Mouse (Mus musculus) gastrocnemius, postnatal 14 days (tissue): ENCODE measurements around the gene Fgf14. TPM values are rescaled to one million over a fixed set of nuclear protein-coding genes. Genes with fewer than 3 reads are reported as not detected.
"Not testable (repeated sequence)": the region's sequence is repeated elsewhere in the genome, so short reads cannot be mapped to it uniquely, and the experiment has no call there.

ENCODE experiments used
- DNase-seq: peaks from one replicate; pipeline ENCODE4 v3.0.0; 2021; ENCODE audit warnings: mixed read lengths
- intact Hi-C: fragments of 180-260 bp; cut with DNase I; formaldehyde crosslinking; loops from one replicate; pipeline ENCODE4 v1.15.1; 2025; ENCODE audit warnings: low total_unique reads
- long read RNA-seq, 2 experiments: library from polyadenylated mRNA; stranded (forward); transcript quantifications; one replicate each; pipeline ENCODE4 v2.0.0; 2021
- total RNA-seq, 2 experiments: library from RNA; stranded (reverse); gene quantifications; 2 replicates each; pipeline ENCODE4 v1.2.3; 2021

Fgf14 gene
- total RNA-seq, result not detected
- long read RNA-seq, experiment 1, result 0 reads
- long read RNA-seq, experiment 2, result 0 reads

DNA sequence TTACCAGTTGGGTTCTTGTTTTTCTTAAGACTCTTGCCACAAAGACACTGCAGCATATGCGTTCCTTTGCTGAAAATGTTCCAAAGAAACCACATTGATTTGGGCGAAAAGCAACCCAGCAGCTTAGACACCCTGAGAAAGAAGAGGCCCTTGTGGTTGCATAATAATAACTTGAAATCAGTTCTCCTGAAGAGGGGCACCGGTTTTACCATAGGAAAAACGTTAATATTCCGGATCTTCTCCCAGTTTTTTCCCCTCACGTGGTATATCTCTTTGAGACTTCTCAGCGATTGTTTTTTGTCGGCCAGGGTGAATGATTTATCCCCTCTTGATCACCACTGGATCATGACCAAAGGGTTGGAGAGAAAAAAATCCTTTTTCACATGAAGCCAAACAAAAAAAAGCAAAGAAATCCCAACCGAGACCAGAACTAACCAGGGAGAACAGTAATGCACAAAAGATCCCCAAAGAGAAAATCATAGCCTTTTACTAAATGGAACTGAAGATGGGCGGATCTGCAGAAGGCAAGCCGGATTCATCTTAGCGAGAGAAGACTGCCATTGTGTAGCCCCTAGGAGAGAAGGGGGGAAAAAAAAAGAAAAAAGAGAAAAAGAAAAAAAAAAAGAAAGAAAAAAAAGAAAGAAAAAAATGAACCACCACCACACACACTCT is at the start of gene Fgf14:
Gene Fgf14, minus strand, starts transcription at position 622 of the 672 bp plus-strand sequence.
- no peak for DNase-seq
- intact Hi-C loops, result no loop called here

DNA sequence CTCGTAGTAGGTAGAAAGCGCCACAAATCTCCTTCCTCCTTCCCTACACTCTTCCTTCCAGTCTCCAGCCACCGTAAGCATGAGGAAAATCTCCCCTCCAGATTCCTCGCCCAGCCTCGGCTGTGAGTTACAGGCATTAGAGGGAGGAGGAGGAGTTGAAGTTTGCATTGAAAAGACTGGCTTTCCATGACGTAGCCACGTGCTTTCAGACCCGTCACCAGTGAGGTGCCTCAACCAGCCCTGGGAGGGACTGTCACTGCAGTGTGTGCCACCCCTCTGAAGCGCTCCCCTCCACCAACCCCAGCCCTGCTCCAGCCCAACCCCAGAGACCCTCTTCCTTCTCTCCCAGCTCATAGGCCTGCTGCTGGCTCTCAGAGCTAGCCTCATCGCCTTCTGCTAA is 452 bp upstream of the Fgf14 start:
- intact Hi-C loops, result no loop called here
- no peak for DNase-seq

DNA sequence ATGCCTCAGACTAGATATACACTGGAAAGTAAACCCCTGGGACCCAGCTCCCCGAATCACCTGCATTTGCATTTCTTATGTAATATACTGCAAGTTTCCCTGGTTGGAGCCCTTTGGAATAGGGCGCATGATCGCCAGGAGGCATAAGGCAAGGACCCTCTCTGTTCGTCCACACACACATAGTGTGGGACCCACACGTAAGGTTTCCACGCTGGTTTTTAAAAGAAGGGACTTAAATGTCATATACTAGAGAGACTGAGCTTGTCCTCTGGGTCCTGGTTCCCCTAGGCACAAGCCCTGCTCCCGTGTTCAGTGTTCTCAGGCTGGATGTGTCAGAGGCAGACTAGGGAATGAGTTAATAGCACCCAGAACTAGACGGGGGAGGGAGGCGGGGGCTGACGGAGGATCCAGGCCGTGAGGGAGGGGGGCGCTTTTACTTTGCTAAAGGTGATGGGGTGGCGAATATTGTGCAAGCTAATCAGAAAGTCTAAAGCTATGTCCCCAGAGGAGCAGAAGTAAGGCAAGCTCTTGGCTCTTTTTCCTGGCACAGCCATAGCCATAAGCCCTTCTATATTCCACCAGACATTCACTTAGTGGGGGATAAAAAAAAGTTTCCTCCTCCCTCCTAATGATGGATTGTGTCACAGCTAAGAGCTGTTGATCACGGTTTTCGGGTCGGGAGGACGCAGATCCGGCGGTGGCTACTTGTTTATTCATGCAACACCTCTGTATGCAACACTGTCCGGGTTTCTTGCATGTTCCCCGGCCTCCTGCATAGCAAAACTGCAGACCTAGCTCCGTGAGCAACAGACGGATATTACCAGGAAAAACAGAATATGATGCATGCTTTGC is 1.0 kb downstream of the Fgf14 start:
- no peak for DNase-seq
- intact Hi-C loops, result no loop called here

DNA sequence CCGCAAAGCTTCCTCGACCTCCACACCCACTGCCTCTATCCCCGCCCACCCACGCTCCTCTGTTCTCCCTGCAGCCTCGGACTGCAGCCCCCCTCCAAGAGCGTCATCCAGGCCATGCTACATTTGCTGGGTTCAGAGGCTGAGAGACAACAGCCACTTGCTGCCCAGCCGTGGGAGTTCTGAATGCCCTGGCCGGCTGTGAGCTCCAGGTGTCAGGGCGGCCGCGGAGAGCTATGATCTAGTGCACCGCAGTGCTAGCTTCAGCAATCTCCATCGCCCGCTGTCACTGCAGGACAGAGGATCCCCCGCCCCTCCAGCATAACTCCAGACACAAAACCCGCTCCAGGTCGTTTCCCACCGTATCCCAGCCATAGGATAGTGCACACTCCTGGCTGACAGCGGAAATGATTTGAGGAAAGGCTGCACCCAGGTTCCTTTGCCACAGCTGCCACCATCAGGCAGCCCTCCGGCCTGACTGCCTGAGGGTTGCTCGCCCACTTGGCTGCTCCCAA is 1.7 kb downstream of the Fgf14 start:
- no peak for DNase-seq
- intact Hi-C loops, result no loop called here

DNA sequence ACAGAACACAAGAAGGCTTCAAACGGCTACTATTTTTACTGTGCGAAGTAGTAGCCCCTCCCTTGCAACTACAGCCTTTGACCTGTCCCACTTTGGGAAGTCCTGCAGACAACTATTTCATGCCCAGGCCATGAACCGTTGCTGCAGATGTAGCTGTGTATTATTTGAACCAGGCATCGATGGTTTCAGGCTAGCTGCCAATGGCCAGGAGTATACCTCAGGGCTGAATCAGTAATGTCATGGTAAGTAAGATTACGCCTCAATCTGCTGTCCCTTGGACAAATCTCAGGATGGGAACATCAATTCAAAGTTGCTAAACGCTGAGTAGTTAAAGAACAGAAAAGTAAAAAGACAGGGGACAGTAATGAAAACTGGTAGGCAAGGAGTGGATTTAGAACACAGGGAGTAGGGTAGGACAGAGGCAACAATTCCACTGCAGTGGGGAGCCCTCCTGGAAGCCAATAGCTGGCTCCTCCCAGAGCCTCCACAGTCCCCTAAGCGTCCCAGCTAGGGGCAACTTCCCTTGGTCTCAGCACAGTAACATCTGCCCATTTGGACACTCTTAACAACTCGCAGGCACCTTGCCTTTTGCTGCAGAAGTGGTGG is 2.3 kb downstream of the Fgf14 start:
- no peak for DNase-seq
- intact Hi-C loops, result no loop called here

DNA sequence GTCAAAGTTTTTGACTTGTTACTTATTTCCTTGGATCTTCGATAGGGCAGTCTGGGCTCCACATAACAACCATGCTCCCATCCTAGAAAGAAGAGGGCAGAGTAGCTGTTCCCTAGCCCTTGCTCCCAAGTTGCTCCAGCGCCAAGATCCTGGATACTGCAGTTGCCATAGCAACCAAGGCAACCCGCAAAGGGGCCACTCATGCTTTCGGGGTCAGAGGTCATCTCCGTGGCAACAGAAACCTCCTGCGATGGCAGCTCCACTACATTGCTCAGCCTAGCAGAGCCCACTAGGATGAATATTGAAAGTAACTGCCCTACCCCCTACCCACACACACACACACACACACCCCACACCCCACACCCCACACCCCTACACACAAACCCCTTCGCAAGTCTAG is 7.2 kb downstream of the Fgf14 start:
- intact Hi-C loops, result no loop called here
- no peak for DNase-seq

DNA sequence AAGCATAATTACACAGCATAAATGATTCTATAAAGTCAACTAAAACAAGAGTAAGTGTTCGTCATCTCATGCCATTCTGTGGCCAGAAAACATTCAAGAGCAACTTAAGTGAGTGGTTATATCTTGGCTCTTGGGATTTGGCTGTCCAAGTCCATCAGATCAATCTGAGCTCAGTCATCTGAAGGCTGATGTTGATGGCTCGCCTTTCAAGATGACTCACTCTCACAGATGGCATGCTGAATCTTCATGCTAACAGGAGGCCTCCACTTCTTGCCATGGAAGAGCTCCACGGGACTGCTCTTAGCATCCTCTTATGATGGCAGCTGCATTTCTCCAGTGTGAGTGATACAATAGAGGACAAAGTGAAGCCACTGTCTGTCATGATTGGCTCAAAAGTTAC is 34.1 kb downstream of the Fgf14 start:
- no peak for DNase-seq
- intact Hi-C loops, result no loop called here

DNA sequence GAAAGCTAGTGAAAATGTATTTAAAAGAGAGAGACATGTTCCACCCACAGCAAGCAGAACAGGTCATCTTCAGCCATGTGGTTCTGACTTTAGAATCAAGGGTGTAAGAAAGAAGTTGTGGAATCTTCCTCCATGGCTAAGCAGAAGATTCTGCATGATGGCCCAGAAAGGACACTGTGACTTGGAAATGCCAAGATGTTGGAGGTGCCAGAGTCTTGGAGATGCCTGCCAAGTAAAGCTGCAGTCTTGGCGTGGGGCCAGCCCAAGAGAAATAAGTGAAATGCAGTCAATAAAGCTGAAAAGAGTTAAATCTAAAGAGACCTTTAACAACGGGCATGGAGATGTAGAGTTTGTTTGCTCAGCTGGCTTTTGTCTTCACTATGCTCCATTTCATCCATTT is 42.0 kb downstream of the Fgf14 start:
- no peak for DNase-seq
- intact Hi-C loops, result no loop called here

DNA sequence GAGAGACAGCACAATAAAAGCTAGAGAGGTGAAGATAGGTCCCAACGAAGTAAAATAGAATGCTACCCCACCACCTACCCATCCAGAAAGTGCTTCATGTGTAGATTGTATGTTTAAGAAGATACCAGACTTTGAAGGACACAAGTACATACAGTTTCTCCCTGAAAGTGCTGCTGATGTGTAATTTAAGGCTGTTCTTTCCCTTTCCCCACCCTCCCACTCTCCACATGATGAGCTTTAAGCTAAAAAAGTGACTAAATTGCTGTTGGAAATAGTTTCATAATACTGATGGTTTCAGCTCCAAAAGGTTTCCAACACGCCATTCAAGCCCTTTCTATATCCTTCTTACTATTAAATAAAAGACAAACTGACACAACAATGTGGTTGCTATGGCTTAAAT is 63.5 kb downstream of the Fgf14 start:
- DNase-seq, result no peak
- intact Hi-C loops, result no loop called here

DNA sequence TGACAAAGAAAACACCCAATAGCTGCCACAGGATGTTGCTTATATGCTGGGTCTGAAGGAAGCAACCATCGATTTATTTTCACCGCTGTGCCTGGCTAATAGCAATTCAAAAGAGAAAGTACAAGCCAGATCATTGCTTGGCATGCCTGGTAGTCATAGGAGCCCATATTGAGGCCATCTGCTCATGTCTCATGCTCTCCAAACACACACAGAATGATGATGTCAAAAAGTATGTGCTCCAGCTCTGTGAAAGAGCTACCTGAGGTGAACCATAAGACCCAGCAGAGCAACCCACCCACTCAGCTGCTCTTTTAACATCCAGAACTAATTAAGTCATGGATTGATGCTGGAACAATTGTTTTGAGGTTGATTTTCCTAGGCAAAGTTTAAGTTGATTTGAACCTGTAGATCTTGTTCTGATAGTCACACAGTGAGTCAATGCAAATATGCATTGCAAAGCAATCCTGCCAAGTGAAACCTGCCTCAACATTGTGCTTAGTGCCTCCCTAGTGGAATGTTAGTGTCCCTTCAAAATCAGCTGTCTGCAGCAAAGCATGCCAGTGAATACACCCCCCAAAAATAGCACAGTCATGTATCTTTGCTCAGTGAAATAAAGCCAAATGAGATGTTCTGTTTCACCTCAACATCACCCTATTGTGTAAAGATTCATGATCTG is 70.8 kb downstream of the Fgf14 start:
- intact Hi-C loops, result no loop called here
- DNase-seq, result no peak

DNA sequence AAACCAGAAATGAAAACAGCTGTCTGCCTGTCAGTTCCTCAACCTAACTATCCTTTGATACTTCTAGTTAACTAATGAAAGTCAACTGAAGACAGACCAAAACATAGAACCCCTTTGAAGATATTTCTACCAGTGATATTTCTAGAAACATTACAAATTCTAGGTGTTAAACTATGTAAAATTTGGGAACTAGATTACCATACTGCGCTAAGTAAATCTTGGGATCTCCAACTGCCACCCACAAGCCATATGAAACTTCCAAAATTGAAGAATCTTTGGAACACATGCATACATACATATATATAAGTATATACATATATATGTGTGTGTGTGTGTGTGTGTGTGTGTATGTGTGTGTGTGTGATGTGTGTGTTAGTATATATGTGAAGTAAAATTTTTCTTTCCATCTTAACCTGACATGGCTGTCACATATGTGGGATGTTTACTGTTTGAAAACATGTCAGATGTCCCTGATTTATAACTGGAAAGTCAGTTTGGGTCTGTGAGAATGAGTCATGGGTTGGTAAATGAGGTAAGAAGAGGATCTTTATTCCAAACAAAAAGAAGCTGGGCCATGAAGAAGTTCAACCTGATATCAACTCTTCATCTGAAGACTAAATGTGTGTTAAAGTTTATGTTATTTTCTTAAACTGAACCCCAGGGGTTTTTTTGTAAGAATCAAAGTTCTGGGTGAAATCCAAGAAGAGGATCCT is 71.7 kb downstream of the Fgf14 start:
- intact Hi-C loops, result no loop called here
- no peak for DNase-seq

DNA sequence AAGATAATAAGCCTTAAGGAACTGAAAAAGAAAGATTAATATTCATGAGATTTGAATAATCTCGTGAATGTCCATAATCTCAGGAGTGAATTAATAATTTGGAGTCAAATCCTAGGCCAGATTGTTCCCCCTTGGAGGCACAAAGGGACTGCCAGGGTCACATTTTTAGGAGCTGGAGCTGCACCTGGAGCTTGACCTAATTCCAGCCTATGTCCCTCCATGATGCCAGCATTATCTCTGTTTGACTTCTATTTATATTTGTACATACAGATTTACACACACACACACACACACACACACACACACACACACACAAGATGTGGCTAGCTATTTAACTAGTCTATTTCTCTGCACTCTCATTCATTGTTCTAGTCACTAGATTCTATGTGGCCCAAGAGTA is 100.4 kb downstream of the Fgf14 start:
- intact Hi-C loops, result no loop called here
- no peak for DNase-seq

DNA sequence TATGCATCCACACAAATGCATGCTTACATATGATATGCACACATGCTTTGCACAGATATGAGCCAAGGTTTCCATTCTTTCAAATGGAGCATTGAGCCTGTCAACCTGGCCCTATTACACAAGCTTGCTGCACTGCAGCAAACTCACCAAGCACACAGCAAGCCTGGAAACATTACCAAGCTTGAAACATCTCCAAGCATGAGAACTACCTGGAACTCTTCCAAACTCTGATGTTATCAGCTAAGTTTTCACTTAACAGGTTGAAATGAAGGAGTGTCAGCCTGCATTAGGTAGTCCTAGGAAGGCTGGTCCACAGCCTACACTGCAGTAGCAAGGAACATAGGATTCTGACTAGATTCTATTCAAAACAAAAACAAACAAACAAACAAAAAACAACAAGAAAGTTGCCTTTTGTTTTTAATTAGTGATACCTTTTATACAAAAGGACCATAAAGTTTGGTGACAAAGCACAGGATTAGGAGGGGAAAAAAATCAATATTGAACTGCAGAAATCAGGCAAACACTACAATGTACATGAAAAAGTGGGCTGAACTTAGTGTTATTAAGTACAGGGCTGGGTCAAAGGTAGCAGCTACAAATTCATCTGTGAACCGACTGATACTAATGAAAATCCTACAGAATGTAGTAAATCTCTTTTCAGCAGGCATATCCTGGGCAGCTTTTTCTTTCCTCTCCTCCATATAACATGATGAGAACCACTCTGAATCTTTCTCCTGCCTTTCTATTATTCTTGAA is 101.6 kb downstream of the Fgf14 start:
- intact Hi-C loops, result no loop called here
- no peak for DNase-seq

DNA sequence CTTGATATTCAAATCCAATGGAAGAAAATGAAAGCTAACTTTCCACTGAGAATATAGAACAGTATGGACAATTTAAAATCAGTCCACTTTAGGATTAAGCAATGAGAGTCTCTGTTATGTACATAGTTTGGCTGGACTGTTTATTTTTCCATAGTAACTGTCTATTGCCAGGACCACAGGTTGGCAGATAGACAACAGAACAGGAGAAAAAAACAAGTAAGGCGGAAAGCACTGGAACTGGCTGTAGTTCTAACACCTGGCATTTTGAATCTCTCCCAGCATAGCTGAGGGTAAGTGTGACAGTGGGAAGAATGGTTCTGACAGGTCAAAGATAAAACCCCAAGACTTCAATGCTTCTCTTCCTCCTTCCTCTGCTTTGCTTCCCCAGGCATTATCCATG is 110.5 kb downstream of the Fgf14 start:
- no peak for DNase-seq
- intact Hi-C loops, result no loop called here

DNA sequence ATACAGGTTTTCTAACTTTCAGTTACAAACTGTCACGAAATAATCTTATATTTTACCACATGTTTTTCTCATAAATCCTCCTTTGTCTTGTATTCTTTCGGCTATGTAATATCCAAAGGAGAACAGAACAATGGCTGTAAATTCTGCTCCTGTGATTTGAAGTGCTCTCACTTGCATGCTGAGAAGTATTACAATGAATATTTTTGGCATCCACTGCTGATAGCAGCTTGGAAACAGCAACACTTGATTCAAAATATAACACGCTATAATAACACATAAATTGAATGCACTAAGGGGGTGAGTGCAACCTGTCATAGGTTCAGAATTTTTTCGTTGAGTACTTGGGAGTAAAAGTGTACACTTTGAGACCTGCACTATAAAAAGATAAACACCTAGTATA is 115.4 kb downstream of the Fgf14 start:
- intact Hi-C loops, result no loop called here
- DNase-seq, result no peak

DNA sequence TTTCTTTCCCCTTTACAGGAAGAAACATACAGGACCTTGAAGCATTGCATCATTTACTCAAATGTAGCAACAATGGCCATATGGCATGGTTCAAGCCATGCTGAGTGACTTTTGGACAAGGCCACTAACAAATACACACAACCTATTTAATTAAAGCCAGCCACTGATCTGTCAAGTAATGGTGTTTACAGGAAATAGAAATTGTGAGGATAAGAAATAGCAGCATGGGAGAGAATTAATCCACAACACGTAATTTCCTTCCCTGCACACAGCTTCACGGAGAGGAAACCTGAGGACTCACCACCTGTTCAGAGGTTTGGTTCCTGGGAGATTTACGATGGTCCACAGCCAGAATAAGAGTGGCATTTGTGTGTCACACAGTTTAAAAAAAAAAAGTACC is 140.8 kb downstream of the Fgf14 start:
- DNase-seq, result no peak
- intact Hi-C loops, result no loop called here

DNA sequence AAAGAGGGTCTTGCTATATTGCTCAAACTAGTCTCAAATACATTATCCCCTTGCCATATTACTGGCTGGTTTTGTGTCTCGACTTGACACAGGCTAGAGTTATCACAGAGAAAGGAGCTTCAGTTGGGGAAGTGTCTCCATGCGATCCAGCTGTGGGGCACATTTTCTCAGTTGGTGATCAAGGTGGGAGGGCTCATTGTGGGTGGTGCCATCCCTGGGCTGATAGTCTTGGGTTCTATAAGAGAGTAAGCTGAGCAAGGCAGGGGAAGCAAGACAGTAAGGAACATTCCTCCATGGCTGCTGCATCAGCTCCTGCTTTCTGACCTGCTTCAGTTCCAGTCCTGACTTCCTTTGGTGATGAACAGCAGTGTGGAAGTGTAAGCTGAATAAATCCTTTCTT is 141.6 kb downstream of the Fgf14 start:
- DNase-seq, intact Hi-C loops: not testable (repeated sequence)

DNA sequence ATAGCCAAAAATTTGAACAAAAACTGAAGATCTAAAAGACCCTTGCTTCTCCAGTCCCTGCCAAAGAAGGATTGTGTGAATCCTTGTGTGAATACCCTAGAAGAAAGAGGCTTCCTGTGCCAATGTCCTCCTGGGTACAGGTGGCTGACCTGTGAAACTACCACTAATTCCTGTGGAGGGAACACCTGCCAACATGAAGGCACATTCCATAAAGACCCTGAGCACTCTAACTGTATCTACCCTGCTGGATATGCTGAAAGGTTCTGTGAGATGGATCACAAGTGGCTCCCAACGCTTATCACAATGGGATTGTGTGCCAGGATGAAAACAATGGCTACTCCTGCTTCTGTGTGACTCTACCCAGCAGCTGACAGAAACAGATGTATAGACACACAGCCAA is 144.9 kb downstream of the Fgf14 start:
- intact Hi-C loops, result no loop called here

DNA sequence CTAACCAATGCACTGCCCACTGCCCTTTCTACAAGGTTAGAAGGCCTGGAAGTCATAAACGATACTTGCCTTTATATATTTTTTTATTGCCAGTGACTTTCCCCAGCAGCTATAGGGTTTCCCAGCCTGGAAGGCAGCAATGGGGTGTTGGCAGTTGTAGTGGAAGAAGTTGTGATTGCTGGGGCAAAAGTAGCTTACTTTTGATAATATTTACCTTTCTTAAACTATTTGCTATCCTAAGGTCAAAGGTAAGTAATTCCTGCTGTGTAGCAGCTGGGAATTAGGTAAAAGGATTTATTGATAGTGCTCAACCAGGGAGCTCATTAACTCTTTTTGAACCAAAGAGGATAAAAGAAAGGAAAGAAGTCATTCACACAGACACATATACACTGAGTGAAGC is 164.9 kb downstream of the Fgf14 start:
- no peak for DNase-seq
- intact Hi-C loops, result no loop called here

More for the DNA sequence above, 144.9 kb downstream of the Fgf14 start:
- no peak for DNase-seq
